Mouse (Mus musculus): Measurements from ENCODE around the gene Meox1.

Meox1 gene

GRCm38 (mm10) chr11:101894204-101894603 is at the start of gene Meox1:
Gene Meox1 (minus strand): TSS chr11:101894374.
- no peak for DNase-seq (ENCODE audit: low read depth)

GRCm38 (mm10) chr11:101943055-101943454 is 48.9 kb upstream of the Meox1 start:
- no peak for DNase-seq (ENCODE audit: low read depth)

GRCm38 (mm10) chr11:101937108-101937507 is 42.9 kb upstream of the Meox1 start:
- no peak for DNase-seq (ENCODE audit: low read depth)

GRCm38 (mm10) chr11:101936421-101936820 is 42.2 kb upstream of the Meox1 start:
- DNase-seq (ENCODE audit: low read depth): no peak

GRCm38 (mm10) chr11:101935743-101936142 is 41.6 kb upstream of the Meox1 start:
- DNase-seq (ENCODE audit: low read depth): no peak

GRCm38 (mm10) chr11:101931978-101932377 is 37.8 kb upstream of the Meox1 start:
- DNase-seq (ENCODE audit: low read depth): no peak

GRCm38 (mm10) chr11:101928030-101928762 is 34.0 kb upstream of the Meox1 start:
- DNase-seq (ENCODE audit: low read depth): no peak

- no peak for DNase-seq (ENCODE audit: low read depth)
Measured at GRCm38 (mm10) chr11:101926951-101927589, 32.9 kb upstream of the Meox1 start.

GRCm38 (mm10) chr11:101925636-101926035 is 31.5 kb upstream of the Meox1 start:
- DNase-seq (ENCODE audit: low read depth): no peak

- no peak for DNase-seq (ENCODE audit: low read depth)
Measured at GRCm38 (mm10) chr11:101924441-101924976, 30.3 kb upstream of the Meox1 start.

- no peak for DNase-seq (ENCODE audit: low read depth)
Measured at GRCm38 (mm10) chr11:101923988-101924387, 29.8 kb upstream of the Meox1 start.

- no peak for DNase-seq (ENCODE audit: low read depth)
Measured at GRCm38 (mm10) chr11:101921361-101921952, 27.3 kb upstream of the Meox1 start.

- peak; percentile 62 for DNase-seq (ENCODE audit: low read depth)
Measured at GRCm38 (mm10) chr11:101919660-101920059, 25.5 kb upstream of the Meox1 start.

- DNase-seq (ENCODE audit: low read depth): no peak
Measured at GRCm38 (mm10) chr11:101918609-101919008, 24.4 kb upstream of the Meox1 start.

- DNase-seq (ENCODE audit: low read depth): no peak
Measured at GRCm38 (mm10) chr11:101916772-101917171, 22.6 kb upstream of the Meox1 start.

GRCm38 (mm10) chr11:101913591-101913990 is 19.4 kb upstream of the Meox1 start:
- no peak for DNase-seq (ENCODE audit: low read depth)

- DNase-seq (ENCODE audit: low read depth): peak; percentile 25
Measured at GRCm38 (mm10) chr11:101911855-101912579, 17.8 kb upstream of the Meox1 start.

GRCm38 (mm10) chr11:101910230-101910946 is 16.2 kb upstream of the Meox1 start:
- peak; percentile 61 for DNase-seq (ENCODE audit: low read depth)

GRCm38 (mm10) chr11:101908777-101909176 is 14.6 kb upstream of the Meox1 start:
- no peak for DNase-seq (ENCODE audit: low read depth)

- DNase-seq (ENCODE audit: low read depth): peak; percentile 50
Measured at GRCm38 (mm10) chr11:101905115-101905514, 10.9 kb upstream of the Meox1 start.

- DNase-seq (ENCODE audit: low read depth): no peak
Measured at GRCm38 (mm10) chr11:101901309-101901708, 7.1 kb upstream of the Meox1 start.

GRCm38 (mm10) chr11:101898328-101898727 is 4.2 kb upstream of the Meox1 start:
- DNase-seq (ENCODE audit: low read depth): no peak
